Comparison of ENCODE assay signal across 9 mouse cellular contexts in the genomic region with DNA sequence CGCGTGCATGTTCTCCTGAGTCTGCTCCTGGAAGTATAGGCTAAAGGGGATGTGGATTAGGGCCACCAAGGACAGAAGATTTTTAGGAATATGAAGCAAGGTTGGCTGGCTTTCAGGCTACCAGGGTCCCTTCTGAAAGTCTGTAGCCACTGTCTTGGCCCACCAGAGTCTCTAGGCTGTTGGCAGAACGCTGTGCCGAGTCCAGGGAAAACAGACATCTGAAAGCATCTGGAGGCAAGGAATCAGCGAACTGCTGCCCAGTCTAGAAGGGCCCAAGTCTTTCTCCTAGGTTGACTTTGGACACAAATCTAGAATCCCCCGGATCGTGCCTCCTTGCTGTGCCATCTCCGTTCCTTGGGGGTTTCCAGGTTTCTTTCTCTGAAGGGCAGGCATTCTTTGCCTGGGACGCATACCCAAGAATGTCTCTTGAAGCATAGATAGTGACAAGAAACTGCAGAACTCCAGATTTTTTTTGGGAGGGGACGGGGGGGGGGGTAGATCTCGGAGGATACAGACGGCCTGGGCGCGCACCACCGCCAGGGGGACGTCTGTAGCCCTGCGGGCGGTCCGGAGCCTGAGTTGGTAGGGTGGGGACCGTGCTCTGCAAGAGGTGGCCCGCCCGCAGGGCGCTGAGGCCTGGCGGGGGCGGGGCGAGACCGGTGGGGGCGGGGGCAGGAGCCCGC. TPM values are rescaled to one million over a fixed set of nuclear protein-coding genes. Genes with fewer than 3 reads are reported as not detected.
A peak's percentile ranks its signal among the peaks of the same experiment; 100 is the strongest.
DNase-seq lines count a peak whose midpoint lies in the region; ATAC-seq and TF ChIP-seq lines count a peak whose summit lies in the region.
"Had no signal": no experiment of that assay in that cellular context is flagged by ENCODE, and none has a peak within 500 bp of the region (broad histone marks: within the 10 kb centered on the region; RNA-seq: fewer than 3 reads in every experiment).

No protein-coding gene starts in this region.

- TF ChIP-seq CTCF in left cerebral cortex, adult 2 months (IDR thresholded peaks at IDR 0.05): peak; percentile 43

- no peak overlapping the region for H3K27ac ChIP-seq in left cerebral cortex, adult 2 months
- H3K27ac ChIP-seq in embryonic facial prominence, embryonic 13.5 days: peak overlapping the region; percentile 77
- H3K27ac ChIP-seq in heart, embryonic 16.5 days (ENCODE audit: low read length): no peak overlapping the region

- no peak for DNase-seq in left cerebral cortex, adult 2 months (ENCODE audit: extremely low spot score in 1 of 2, low spot score in 2 of 2)
- no peak for DNase-seq in left cerebral cortex, adult 11 months (ENCODE audit: low spot score)
- DNase-seq in kidney, postnatal 14 days: peak; percentile 84
- DNase-seq in spleen, postnatal 36 days (ENCODE audit: low spot score in 2 of 2): peak; percentile 50 to 52
- DNase-seq in cerebellum, adult 11 months: no peak

- H3K9me3 ChIP-seq in embryonic facial prominence, embryonic 13.5 days: no peaks in the 10 kb centered on the region; the same call in 1 of the 2 replicates
- peaks cover 2% of the 10 kb centered on the region; the same call in 1 of the 2 replicates for H3K9me3 ChIP-seq in heart, embryonic 16.5 days (replicated peaks; ENCODE audit: control insufficient read depth, low read length)

- WGBS in embryonic facial prominence, embryonic 13.5 days: 8% methylated on average over 20 of the region's 29 CpGs
- WGBS in heart, embryonic 16.5 days: 9% methylated on average over 24 of the region's 29 CpGs

- H3K27me3 ChIP-seq in embryonic facial prominence, embryonic 13.5 days: no peaks in the 10 kb centered on the region
- H3K27me3 ChIP-seq in heart, embryonic 16.5 days (ENCODE audit: control insufficient read depth, insufficient read depth, low read length): no peaks in the 10 kb centered on the region

- peak overlapping the region; percentile 67 for H3K4me3 ChIP-seq in left cerebral cortex, adult 2 months
- peak overlapping the region; percentile 77 for H3K4me3 ChIP-seq in embryonic facial prominence, embryonic 13.5 days
- H3K4me3 ChIP-seq in heart, embryonic 16.5 days (ENCODE audit: low read length): peak overlapping the region; percentile 89

- H3K36me3 ChIP-seq in embryonic facial prominence, embryonic 13.5 days: no peaks in the 10 kb centered on the region
- peaks cover 3% of the 10 kb centered on the region; the same call in 1 of the 2 replicates for H3K36me3 ChIP-seq in heart, embryonic 16.5 days (ENCODE audit: control insufficient read depth, insufficient read depth)

- peak overlapping the region; percentile 92 for H3K4me2 ChIP-seq in embryonic facial prominence, embryonic 13.5 days
- peak overlapping the region; percentile 99 for H3K4me2 ChIP-seq in heart, embryonic 16.5 days (ENCODE audit: low read depth, low read length)

- intact Hi-C loops in left cerebral cortex, adult 2 months (cut with DNase I): no loop called here

- peak; percentile 80; the same call in 1 of the 2 replicates for ATAC-seq in embryonic facial prominence, embryonic 13.5 days (ENCODE audit: insufficient number of reproducible peaks, insufficient read depth, low FRiP score, low TSS enrichment, low read depth)
- peak; percentile 89 for ATAC-seq in heart, embryonic 16.5 days (replicated peaks; ENCODE audit: extremely low read depth, insufficient read depth, low FRiP score)
- peak; percentile 90 for ATAC-seq in megakaryocyte, adult 5-6 weeks (ENCODE audit: poor library complexity, severe bottlenecking)

- H3K4me1 ChIP-seq in embryonic facial prominence, embryonic 13.5 days: peaks cover 15% of the 10 kb centered on the region
- H3K4me1 ChIP-seq in heart, embryonic 16.5 days (ENCODE audit: control insufficient read depth, insufficient read depth, low read length): peaks cover 24% of the 10 kb centered on the region

- H3K9ac ChIP-seq in embryonic facial prominence, embryonic 13.5 days: peak overlapping the region; percentile 88
- H3K9ac ChIP-seq in heart, embryonic 16.5 days (ENCODE audit: low read length): peak overlapping the region; percentile 89

RNA-seq across cellular contexts. Expression of a gene that starts 0.5 kb away (rescaled TPM):
- under 1 TPM; 0.29 to 0.63 TPM for total RNA-seq in left cerebral cortex, adult 2 months (2021)
- 20.0 and 21.5 TPM in 2 replicates for polyA plus RNA-seq in embryonic facial prominence, embryonic 13.5 days (2015; fragmentation: Nextera tagmentation; extraction: Ambion mirVana)
- 8.7 and 9.3 TPM in 2 replicates for polyA plus RNA-seq in heart, embryonic 16.5 days (2015; fragmentation: Nextera tagmentation; extraction: Ambion mirVana)
- not detected in 2 replicates for total RNA-seq in megakaryocyte, adult 5-6 weeks (2015)
- 0.24 TPM in 1 of 2 replicates, not detected in the other for total RNA-seq in megakaryocyte, adult 5-6 weeks (2017)
- total RNA-seq: MEL had no signal

RNA-seq across cellular contexts. Expression of a gene that starts 47.8 kb away (rescaled TPM):
- total RNA-seq in left cerebral cortex, adult 2 months (2021): 100 to 1,000 TPM; 422 to 465 TPM
- 516 and 565 TPM in 2 replicates for polyA plus RNA-seq in embryonic facial prominence, embryonic 13.5 days (2015; fragmentation: Nextera tagmentation; extraction: Ambion mirVana)
- 294 and 363 TPM in 2 replicates for polyA plus RNA-seq in heart, embryonic 16.5 days (2015; fragmentation: Nextera tagmentation; extraction: Ambion mirVana)
- 322 and 341 TPM in 2 replicates for total RNA-seq in megakaryocyte, adult 5-6 weeks (2015)
- total RNA-seq in megakaryocyte, adult 5-6 weeks (2017): 148 and 202 TPM in 2 replicates

Comparison
In these comparisons a context has a peak if more than half of its experiments do, and no peak if none do; other contexts are left out.
1. DNase-seq: peak in kidney, postnatal 14 days (single experiment) and spleen, postnatal 36 days (2 of 2); none in left cerebral cortex, adult 2 months (0 of 2), left cerebral cortex, adult 11 months (single experiment) and cerebellum, adult 11 months (single experiment).
2. Peak in every context shown above with its lines, with median percentiles within 50 percentile points of each other: H3K4me3 ChIP-seq and ATAC-seq.